Mouse (Mus musculus) cerebellum, adult 18-20 months (tissue): ENCODE measurements around the gene Brms1.
"Not testable (repeated sequence)": the region's sequence is repeated elsewhere in the genome, so short reads cannot be mapped to it uniquely, and the experiment has no call there.

ENCODE experiments used
- DNase-seq, 2 experiments: peaks; one replicate each; pipeline ENCODE4 v3.0.0; 2021

The Brms1 gene

DNA sequence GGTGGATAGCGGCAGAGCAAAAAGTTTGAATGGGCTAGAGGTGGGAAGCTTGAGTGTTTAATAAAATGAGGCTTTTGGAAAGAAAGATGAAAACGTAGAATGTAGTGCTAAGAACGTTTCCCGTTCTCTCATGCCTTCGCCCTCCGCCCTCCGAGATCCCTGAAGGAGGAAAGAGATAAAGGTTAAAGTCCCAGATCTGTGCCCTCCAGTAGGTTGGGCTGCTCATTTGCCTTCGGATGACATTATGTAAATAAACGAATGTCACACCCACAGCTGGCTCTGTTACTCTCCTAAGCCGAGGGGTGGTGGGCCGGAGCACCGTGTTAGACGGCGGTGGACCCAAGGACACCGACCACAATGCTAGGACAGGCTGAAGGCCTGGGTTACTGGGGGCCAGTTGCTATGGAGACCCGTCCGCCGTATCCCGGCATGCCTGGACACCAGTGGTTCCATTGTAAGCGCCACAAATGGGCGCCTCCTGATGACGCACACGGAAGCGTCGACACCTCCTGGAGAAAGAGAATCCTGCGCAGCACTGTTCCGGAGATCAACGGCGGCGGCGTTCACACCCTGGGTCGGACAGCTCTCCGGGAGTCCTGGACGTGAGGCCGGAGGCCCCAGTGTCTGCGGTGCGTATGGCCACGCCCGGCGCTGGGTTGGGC lies at the start of gene Brms1:
Gene Brms1, plus strand, starts transcription at position 493 of the 662 bp plus-strand sequence.
- peak; percentile 89 to 90 for DNase-seq

GRCm38 (mm10) chr19:4992371-4992770 lies 48.8 kb upstream of the Brms1 start:
- DNase-seq, result no peak

- peak; percentile 88 to 95 for DNase-seq
These were observed 48.2 kb upstream of the Brms1 start for GRCm38 (mm10) chr19:4992904-4993303.

GRCm38 (mm10) chr19:4994043-4994442 lies 47.1 kb upstream of the Brms1 start:
- DNase-seq, result no peak

DNA sequence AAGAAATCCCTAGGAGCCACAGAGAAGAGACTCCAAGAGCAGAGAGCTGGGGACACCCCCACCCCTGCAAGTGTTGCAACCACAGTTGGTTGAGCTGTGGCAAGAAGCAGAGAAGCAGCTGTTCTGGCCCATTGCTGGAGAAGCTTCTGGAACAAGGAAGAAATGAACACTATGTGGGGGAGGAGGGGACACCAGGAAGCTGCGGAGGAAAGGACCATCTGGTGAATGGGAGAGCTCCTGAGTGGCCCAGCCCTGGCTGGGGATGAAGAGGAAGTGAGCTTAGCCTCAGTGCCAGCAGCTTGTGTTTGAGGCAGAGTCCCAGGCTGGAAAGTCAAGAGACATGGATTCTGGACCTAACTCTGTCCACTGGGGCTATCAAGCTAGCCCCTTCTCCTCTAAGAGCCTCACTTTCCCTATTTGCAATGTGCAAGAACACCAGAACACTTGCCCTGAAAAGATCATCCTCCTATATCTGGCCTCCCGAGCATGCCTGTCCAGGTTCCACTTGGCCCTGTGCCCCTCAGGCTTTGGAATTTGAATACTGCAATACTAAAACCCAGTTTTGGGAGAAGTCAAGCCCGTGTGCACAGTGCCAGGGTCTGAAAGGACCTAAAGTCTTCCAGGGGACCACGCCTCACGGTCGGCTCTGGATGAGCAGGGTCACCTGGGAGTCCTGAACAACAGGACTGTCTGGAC lies 41.6 kb upstream of the Brms1 start:
- DNase-seq, result peak; percentile 50 to 59

- DNase-seq, result peak; percentile 90 to 91
These were observed 39.3 kb upstream of the Brms1 start for GRCm38 (mm10) chr19:5001666-5002406.

- not testable (repeated sequence) for DNase-seq
These were observed 37.5 kb upstream of the Brms1 start for GRCm38 (mm10) chr19:5003644-5004043.

DNA sequence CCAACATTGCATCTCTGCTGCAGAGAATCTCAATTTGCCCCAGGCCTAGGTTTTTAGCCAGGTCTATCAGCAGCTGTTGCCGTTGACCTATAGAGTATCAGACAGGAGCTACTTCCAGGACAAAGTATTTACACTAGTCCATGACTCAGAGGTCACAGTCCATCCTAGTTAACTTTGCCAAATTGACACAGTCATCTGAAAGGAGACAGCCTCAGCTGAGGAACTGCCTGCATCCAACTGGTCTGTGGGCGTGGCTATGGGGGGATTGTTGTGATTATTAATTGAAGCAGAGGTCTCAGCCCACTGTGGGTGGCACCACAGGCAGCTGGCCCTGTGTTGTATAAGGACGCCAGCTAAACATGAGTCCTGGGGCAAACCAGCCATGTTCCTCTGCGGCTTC lies 36.2 kb upstream of the Brms1 start:
- DNase-seq, result no peak

DNA sequence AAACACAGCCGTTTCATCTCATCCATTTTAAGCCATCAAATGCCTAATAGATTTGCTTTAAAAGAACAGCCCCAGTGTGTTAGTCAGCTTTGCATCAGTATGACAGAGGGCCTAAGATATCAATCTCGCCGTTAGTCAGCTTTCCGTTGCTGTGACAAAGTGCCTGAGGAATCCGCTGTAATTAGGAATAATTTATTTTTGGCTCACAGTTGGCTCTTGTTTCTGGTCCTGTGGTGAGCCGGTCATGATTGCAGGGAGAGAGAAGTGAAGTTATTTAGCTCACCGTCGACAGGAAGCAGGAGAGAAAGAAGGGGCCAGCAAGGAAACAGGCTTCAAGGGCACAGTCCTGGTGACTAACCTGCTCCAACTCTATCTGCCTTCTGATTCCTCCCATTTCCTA lies 28.0 kb upstream of the Brms1 start:
- no peak for DNase-seq

GRCm38 (mm10) chr19:5014961-5015398 lies 26.2 kb upstream of the Brms1 start:
- peak; percentile 48 to 61 for DNase-seq

DNA sequence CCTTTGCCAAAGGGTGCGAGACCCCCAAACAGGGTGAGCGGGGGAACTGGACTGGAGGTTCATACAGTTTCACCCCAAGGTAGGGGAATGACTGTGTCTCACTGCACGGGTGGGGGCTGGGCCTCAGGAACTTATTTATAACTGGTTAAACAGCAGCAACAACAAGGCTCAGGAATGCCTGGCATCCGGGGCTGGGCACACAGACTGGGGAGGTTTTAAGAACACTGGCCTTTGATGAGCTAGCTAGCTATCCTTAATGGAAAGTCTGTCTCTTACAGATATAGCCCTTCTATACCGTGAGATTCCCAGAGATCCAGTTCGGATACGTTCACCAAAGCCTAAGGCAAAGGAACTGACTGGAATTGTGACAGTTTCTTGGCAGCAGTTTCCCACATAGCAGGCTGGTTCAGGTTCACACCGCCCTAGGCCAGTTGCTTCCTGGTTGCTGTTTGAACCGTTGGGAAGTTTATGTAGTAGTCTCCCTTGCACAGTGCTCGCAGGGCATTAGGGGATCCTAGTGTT lies 24.9 kb upstream of the Brms1 start:
- DNase-seq, result no peak

DNA sequence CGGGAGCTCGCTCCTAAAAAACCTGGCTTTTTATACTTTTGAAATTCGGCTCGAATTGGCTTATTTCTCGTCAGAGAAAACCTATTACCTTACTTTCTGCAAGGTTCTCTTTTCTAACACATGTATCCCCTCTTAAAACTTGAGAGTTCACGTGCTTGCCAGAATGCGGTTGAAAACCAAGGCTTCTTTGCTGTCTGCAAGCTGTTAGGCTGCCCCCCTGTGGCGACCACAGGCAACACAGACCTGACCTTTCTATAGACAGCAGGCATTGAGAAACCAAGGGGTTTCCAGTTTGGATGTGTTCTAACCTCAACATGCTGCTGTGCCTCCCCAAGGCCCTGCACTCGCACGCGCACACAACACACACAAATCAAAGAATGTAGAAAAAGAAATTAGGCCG lies 24.4 kb upstream of the Brms1 start:
- DNase-seq, result peak; percentile 80 to 82

- no peak for DNase-seq
These were observed 23.5 kb upstream of the Brms1 start for GRCm38 (mm10) chr19:5017611-5018010.

- no peak for DNase-seq
These were observed 23.0 kb upstream of the Brms1 start for GRCm38 (mm10) chr19:5018191-5018590.

- DNase-seq, result no peak
These were observed 19.7 kb upstream of the Brms1 start for GRCm38 (mm10) chr19:5021416-5021815.

DNA sequence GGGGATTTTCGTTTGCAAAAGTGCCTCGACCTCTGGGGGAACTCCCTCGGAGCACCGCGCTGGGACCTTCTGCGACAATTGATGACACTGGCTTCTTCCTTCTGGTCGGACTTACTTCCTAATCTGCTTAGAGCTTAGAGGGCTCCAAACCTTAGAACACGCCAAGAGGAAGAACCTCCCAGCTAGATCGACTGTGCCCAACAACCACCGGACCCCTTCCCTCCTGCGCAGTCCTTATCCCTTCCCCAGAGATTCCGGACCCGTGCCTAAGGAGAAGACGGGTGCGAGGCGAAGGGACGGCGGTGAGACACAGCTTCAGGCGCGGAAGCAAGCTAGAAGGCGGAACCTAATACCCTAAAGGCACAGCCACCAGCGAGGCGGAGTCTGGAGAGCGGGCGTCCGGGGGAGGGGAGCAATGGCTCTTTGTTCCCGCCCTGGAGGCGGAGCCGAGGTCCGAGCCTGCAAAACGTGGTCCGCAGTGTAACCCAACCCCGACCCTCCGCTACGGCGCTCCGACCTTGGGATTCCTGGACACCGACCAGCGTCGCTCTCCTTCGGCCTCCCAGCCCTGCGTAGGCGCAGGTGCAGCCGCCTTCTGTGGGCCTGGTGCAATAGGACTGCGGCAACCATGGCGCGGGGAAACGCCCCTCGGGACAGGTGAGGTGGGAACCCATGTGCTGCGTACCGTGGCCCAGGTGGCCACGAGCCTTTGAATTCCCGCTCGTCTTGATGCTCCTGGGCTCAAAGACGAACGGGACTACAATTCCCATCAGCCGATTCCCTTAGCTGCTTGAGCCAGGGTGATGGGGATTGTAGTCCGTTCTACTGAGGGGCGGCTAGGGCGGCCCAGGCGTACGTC lies 17.3 kb upstream of the Brms1 start, which contains the start of gene Slc29a2:
Gene Slc29a2, plus strand, starts transcription at position 240 of the 859 bp plus-strand sequence.
- peak; percentile 91 to 96 for DNase-seq

GRCm38 (mm10) chr19:5026111-5026510 lies 15.0 kb upstream of the Brms1 start:
- no peak for DNase-seq

DNA sequence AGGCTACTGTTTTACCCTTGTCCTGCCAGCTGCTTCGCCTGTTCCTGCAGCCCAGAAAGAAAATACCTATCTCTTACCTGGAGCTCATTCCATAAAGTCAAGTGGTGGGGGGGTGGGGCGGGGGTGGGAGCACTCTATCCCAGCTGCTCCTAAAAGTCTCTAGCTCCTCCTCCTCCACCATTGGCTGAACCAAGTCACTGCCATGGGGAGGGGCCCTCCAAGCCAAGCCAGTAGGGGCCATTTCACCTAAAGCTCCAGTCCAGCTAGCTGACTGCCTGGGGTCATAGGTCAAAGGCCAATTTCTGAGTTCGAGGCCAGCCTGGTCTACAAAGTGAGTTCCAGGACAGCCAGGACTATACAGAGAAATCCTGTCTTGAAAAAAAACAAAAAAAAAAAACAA lies 8.5 kb upstream of the Brms1 start:
- DNase-seq, result no peak

DNA sequence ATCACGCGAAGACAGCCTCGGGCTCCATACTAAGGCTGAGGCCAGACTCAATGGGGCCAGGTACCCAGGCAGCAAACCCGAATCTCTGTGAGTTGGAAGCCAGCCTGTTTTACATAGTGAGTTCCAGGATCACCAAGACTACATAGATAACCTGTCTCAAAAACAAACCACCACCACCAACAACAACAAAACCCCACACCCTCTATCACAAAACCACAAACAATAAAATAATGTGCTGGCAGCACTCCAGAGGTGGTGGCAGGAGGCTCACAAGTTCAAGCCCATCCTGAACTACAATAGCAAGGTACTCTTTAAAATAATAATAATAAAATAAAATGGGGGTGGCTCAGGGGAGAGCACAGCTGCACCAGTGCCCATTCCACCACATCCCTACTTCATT lies 4.6 kb upstream of the Brms1 start:
- DNase-seq, result no peak

DNA sequence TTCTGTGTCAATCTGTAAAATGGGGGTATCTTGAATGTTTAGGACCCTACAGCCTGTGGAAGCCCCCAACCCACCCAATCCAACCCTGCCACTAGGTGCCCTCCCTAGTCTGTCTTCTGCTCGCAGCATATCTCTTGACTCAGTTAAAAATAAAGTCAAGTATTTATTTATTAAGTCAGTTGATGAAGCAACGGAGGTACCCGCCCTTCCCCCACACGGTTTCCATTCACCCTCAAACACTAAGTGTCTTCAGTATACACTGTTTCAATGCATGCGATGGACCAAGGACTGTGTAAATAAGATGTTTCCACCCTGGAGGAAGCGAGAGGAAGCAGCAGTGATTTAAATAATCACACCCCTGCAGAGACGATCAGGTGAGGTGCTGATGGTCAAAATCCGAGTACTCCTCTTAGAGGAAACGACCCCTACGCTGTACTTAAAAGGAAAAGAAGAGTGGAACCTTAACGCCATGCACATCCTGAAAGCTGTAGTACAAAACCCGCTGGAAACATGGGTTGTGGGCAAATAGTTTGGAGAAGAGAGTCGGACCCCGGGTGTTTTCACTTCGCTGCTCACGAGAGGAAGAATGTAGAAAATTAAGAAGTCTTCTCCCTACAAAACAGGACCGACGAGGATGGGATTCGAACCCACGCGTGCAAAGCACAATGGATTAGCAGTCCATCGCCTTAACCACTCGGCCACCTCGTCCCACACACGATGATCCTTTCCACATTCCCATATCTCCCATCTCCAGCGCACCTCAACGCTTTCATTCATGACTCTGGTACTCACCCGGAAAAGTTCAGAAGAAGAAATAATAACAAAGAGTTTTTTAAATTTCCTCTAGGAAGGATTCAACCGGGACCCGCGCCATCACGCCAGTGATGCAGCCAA lies 3.2 kb upstream of the Brms1 start:
- DNase-seq, result peak; percentile 91 to 95

GRCm38 (mm10) chr19:5038709-5039156 lies 2.4 kb upstream of the Brms1 start, which contains the start of the genes B4gat1 and AC124502.3:
B4gat1 (plus strand) TSS chr19:5038826.
AC124502.3 (plus strand) TSS chr19:5038891.
- DNase-seq, result peak; percentile 93 to 95
